Mouse (Mus musculus) Patski (cell line): ENCODE results near the gene Cep128. TPM values are rescaled to one million over a fixed set of nuclear protein-coding genes. Genes with fewer than 3 reads are reported as not detected.

Source experiments
- ATAC-seq: fragments of 100-300 bp; one replicate; pipeline ENCODE4 v1.8.0; 2021
- CTCF ChIA-PET: fragments of 350-600 bp; sonication (Branson Sonifier 250); formaldehyde crosslinking; loops from one replicate; lab custom pipeline; 2022; ENCODE audit warnings: inconsistent platforms; lab: Charles Lee
- POLR2A ChIA-PET: fragments of 350-600 bp; sonication (Branson Sonifier 250); formaldehyde crosslinking; loops from one replicate; lab custom pipeline; 2022; ENCODE audit warnings: antibody characterized with exemption, inconsistent platforms; lab: Charles Lee
- DNase-seq: peaks from one replicate; pipeline ENCODE4 v3.0.0-alpha.2; 2011; ENCODE audit warnings: low read depth, low spot score
- H3K27me3 ChIP-seq: fragments of 371-371 bp; one replicate; pipeline ENCODE4 v1.5.1; 2021
- CTCF ChIP-seq: fragments of 100-300 bp; IDR thresholded peaks from one replicate; pipeline ENCODE4 v1.5.1; 2021
- in situ Hi-C: fragments of 300-500 bp; cut with MboI; formaldehyde crosslinking; loops from 3 replicates; pipeline ENCODE4 v1.11.1; 2018; ENCODE audit warnings: low pct_unique_long_range_greater_than_20kb, mixed read lengths
- polyA plus RNA-seq: library from polyadenylated mRNA; unstranded; gene quantifications from one replicate; pipeline ENCODE4 v1.2.3, GENCODE M21; 2021

Cep128 gene
- polyA plus RNA-seq, 1 experiment from 2014 or later, result 9.3 TPM

DNA sequence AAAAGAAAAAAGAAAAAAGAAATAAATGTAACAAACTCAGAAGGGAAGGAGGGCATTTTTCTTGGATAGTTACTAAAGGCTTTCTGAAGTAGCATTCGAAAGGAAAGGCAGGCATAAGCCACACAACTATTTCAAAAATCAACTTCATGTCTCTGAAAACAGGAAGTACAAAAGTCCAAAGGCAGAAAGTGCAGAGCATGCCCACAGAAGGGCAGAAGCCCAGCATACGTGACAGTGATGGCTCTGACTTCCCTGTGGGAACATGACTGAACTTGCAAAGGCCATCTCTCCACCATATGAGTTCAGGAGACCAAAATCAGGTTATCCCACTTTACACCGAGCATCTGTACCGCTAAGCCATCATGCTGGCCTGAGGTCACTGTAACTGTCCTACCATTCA is 71.6 kb downstream of the Cep128 start:
- DNase-seq (no peak), ATAC-seq (no peak)
- H3K27me3 ChIP-seq, result no peaks in the 10 kb centered on the region
- ChIA-PET POLR2A (no interaction called here), CTCF (interaction anchor here (3.7 kb wide), 1 partner anchor 572 kb away, joined by 25 read pairs; no protein-coding TSS in a partner anchor)
- in situ Hi-C loops, result loop anchor here (5.0 to 25.0 kb wide), 4 partner anchors 585 to 1150 kb away; no protein-coding TSS in a partner anchor
- TF ChIP-seq CTCF, result no peak

- POLR2A ChIA-PET, result no interaction called here
- no peaks in the 10 kb centered on the region for H3K27me3 ChIP-seq
- no peak for ATAC-seq
- CTCF ChIA-PET, result interaction anchor here (1.2 kb wide), 1 partner anchor 10 kb away, joined by 3 read pairs; no protein-coding TSS in a partner anchor
- in situ Hi-C loops, result loop anchor here (25.0 kb wide), 2 partner anchors 920 to 1145 kb away; no protein-coding TSS in a partner anchor
- TF ChIP-seq CTCF, result no peak
- no peak for DNase-seq
Measured at GRCm38 (mm10) chr12:91307733-91308132, 76.5 kb downstream of the Cep128 start.

GRCm38 (mm10) chr12:91305769-91306168 is 78.4 kb downstream of the Cep128 start:
- TF ChIP-seq CTCF, result no peak
- DNase-seq (peak; percentile 86), ATAC-seq (peak; percentile 96)
- ChIA-PET CTCF (no interaction called here), POLR2A (no interaction called here)
- H3K27me3 ChIP-seq, result no peaks in the 10 kb centered on the region
- in situ Hi-C loops, result loop anchor here (25.0 kb wide), 2 partner anchors 918 to 1143 kb away; no protein-coding TSS in a partner anchor

DNA sequence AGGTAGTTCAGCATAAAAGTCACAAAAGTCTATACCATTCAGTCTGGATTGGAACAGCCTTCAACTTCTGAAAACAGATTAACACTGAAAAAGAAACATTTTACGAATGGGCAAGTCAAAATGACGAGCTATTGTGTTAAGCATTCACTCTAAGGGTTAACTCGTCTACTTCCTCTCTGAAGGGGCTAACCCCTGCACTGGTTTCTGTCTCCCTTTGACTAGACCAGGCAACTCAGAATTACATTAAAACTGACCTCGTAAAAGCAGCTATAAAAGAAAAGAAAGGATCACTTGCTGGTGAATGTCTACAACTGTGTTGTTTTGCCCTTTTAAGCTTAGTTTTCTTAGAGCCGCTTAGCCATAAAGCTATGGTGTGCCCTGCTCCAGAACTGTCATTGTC is 79.2 kb downstream of the Cep128 start:
- TF ChIP-seq CTCF, result no peak
- ATAC-seq (no peak), DNase-seq (no peak)
- H3K27me3 ChIP-seq, result no peaks in the 10 kb centered on the region
- ChIA-PET CTCF (interaction anchor here (1.0 kb wide), 1 partner anchor 13 kb away, joined by 3 read pairs; no protein-coding TSS in a partner anchor), POLR2A (no interaction called here)
- in situ Hi-C loops, result loop anchor here (25.0 kb wide), 2 partner anchors 918 to 1143 kb away; no protein-coding TSS in a partner anchor

DNA sequence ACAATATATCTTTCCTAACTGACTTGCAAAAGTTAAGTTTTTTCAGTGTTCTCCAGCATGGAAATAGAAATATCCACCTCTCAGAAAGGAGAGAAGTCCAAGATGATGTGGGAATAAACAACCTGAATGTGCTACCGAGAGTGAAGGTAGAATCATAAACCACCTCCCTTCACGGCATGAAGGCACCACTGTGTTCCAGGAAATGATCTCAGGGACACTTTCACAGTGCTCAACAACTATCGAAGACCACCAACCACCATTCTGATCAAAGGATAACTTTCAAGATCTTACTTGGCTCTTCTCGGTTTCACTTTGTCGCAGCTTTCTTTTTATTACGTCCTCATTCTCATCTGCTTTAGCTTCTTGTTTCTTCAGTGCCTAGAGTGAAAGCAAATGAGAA is 85.5 kb downstream of the Cep128 start:
- no peak for DNase-seq
- H3K27me3 ChIP-seq, result no peaks in the 10 kb centered on the region
- CTCF ChIA-PET, result interaction anchor here (1.3 kb wide), 1 partner anchor 8 kb away, joined by 3 read pairs; no protein-coding TSS in a partner anchor
- in situ Hi-C loops, result no loop called here
- ATAC-seq, result no peak
- no peak for TF ChIP-seq CTCF
- POLR2A ChIA-PET, result no interaction called here

DNA sequence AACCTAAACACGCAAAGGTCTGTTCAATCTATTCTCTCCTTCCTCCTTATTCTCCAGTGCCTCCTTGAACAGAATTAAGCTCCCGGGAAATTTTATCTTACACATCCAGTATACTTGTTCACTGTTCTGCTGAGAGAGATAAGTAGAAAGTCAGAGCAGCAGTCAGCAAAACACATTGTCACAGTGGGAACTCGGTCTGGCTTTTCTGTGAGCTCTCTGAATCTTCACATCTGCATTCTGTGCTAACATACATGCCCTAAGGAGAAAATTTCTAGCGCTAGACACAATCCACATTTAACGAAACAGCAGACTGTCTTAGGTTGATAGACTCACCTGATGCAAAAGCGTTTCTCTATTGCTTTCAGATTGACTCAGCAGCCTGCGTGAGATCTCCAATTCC is 88.3 kb downstream of the Cep128 start:
- CTCF ChIA-PET, result no interaction called here
- no peaks in the 10 kb centered on the region for H3K27me3 ChIP-seq
- POLR2A ChIA-PET, result no interaction called here
- in situ Hi-C loops, result no loop called here
- no peak for TF ChIP-seq CTCF
- no peak for DNase-seq
- no peak for ATAC-seq

GRCm38 (mm10) chr12:91295436-91295835 is 88.8 kb downstream of the Cep128 start:
- CTCF ChIA-PET, result no interaction called here
- ATAC-seq, result no peak
- H3K27me3 ChIP-seq, result no peaks in the 10 kb centered on the region
- POLR2A ChIA-PET, result no interaction called here
- no peak for DNase-seq
- in situ Hi-C loops, result no loop called here
- no peak for TF ChIP-seq CTCF

- in situ Hi-C loops, result no loop called here
- DNase-seq, result no peak
- ChIA-PET POLR2A (no interaction called here), CTCF (no interaction called here)
- no peak for TF ChIP-seq CTCF
- no peaks in the 10 kb centered on the region for H3K27me3 ChIP-seq
- ATAC-seq, result no peak
Measured at GRCm38 (mm10) chr12:91273936-91274335, 110.3 kb downstream of the Cep128 start.

- TF ChIP-seq CTCF, result no peak
- ATAC-seq (no peak), DNase-seq (no peak)
- in situ Hi-C loops, result no loop called here
- POLR2A ChIA-PET, result no interaction called here
- no peaks in the 10 kb centered on the region for H3K27me3 ChIP-seq
- CTCF ChIA-PET, result interaction anchor here (1.6 kb wide), 1 partner anchor 8 kb away, joined by 4 read pairs; no protein-coding TSS in a partner anchor
Measured at GRCm38 (mm10) chr12:91269634-91270033, 114.6 kb downstream of the Cep128 start.

GRCm38 (mm10) chr12:91268974-91269373 is 115.2 kb downstream of the Cep128 start:
- H3K27me3 ChIP-seq, result no peaks in the 10 kb centered on the region
- no peak for DNase-seq
- ATAC-seq, result no peak
- CTCF ChIA-PET, result interaction anchor here (1.6 kb wide), 1 partner anchor 8 kb away, joined by 4 read pairs; no protein-coding TSS in a partner anchor
- in situ Hi-C loops, result no loop called here
- POLR2A ChIA-PET, result no interaction called here
- no peak for TF ChIP-seq CTCF

- TF ChIP-seq CTCF, result no peak
- ChIA-PET POLR2A (no interaction called here), CTCF (no interaction called here)
- DNase-seq (no peak), ATAC-seq (no peak)
- no peaks in the 10 kb centered on the region for H3K27me3 ChIP-seq
- in situ Hi-C loops, result no loop called here
Measured at GRCm38 (mm10) chr12:91266014-91266413, 118.2 kb downstream of the Cep128 start.
